Mouse (Mus musculus): Measurements from ENCODE around the gene Edem3.
"Not testable (repeated sequence)": the region's sequence is repeated elsewhere in the genome, so short reads cannot be mapped to it uniquely, and the experiment has no call there.

The Edem3 gene

DNA sequence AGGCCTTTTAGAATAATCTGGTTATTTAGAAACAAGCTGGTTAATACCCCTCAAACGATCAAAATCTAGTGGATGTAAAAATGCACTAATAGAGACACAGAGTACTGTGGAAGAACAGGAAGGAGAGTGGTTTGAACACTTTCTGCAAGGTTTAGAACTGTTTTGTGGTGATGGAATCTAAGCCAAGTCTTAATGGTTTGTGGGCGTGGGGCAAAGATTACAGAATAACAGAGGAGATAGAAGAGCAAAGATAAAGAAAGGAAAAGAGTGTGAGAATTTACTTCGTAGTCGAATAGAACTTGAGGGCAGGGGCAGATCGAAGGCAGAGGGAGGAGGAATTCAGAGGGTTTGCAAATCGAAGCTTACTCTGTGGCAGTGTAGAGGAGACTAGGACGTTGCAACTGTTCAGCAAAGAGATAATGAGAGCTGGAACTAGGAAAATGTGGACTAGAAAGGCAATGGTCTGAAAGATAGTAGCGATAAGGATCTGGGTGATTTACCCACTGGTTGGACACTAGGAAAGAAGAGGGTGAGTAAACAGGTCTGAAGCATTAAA, 1.7 kb upstream of the Edem3 start:
- DNase-seq = no peak

DNA sequence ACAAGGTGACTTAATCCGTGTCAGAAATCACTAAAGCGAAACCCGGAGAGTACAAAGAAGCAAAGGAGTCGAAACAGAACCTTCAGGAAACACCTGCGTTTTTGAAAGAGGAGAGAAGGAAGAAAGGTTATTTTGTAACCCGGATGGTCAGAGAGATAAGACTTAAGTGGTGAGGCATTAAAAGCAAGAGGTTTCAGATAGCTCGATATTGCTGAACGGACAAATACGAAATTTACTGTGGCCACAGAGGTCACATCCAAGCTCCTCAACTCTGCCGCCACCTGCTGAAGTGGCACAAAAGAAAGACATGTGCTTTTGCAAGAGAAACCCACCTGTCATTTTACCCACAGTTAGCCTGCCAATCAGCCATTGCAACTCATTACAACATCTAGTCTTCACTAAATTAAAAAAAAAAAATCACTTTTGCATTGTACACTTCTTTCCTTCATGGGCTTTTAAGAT, 1.1 kb upstream of the Edem3 start:
- DNase-seq = peak in 1 of 2 experiments; percentile 18

DNA sequence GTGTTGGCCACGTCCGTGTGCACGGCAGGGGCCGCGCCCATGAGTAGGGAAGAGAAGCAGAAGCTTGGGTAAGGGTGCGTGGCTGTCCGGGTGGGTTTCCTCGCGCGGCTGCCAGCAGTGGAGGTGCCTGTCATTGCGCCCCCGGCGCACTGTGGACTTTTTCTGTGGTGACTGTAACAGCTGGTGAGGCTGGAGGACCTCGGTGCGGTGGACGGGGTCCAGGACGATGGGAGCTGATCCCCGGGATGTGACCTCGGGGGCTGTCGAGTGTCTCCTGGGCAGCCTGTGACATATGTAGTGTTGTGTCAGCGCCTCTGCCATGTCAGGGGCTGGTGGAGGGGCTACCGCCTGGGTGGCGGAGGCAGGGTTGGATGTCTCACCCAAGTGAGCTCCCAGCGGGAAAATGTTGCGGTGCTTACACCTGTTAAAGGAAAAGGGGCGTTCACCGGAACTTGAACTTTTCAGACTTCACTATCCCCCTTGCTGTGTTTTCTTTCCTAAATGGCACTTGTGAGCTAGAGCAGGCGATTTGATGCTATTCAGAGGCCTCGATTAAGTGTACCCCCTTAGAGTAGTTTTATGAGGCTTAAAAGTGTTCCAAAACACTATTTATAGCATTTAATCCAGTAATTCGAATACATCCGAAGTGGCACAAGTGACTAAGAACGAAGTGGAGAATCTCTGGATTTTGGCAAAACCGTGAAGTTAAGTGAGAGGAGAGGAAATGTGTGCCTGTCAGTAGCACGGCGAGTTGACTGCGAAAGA, 671 bp downstream of the Edem3 start:
- DNase-seq = peak in 1 of 2 experiments; percentile 39

DNA sequence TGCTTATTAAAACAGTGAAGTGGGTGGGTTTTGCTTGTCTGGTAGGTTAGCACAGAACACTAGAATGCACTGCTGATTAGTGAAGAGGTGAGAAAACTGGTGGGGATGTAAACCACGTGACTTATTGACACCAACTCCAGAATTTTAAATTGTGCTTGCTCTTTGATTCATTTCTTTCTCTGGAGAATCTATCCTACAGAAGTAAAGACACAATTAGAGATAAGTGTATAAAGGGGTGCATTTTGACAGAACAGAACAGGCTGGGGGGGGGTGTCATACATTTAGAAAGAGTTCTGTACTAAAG, 1.2 kb downstream of the Edem3 start:
- DNase-seq = no peak

DNA sequence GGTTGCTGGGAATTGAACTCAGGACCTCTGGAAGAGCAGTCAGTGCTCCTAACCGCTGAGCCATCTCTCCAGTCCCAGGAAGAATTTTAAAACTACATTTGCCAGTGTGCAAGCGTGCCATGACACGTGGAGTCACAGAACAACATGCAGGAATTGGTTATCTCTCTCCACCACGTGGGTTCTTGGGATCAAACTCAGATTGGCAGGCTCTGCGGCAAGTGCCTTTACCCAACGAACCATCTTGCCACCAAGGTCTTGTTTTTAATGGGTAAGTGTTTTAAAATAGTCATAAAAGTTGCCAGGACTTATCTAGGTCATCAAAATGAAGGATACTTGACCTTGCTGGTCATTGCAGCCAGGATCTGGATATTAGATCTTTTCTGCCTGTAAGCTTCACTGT, 3.1 kb downstream of the Edem3 start:
- DNase-seq = no peak

DNA sequence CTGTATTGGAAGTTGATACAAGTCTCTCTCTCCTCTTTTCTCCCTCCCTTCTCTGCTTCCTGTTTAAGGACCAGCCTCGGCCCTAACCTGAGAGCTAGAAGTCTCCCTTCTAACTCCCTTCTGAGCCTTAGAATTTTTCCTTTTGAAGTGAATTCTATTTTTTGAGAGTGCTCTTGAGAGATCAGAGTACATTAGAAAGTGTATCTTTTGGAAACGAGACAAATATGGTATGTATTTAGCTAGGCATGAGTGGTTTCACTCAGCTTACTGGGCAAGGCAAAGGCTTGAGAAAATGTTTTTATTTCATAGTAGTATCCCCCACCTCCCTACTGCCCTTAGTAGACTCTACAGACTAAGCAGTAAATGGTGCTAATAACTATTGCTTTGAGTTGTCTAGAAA, 3.8 kb downstream of the Edem3 start:
- DNase-seq = no peak

DNA sequence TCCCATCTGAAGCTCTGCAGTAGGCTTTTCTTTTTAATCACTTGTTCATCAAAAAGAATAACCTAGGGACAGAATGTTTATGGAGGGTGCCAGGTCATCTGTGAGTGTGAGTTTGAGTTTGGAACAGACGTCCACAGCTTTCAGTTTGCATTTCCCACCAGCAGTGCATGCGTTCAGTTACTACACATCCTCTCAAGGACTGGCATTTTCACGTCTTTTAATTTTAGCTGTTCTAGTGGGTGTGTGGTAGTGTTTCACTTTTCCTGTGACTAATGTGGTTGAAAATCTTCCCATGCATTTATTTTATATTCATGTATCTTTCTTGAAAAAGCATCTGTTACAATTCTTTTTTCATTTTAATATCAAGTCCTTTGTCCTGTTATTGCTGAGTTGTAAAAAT, 9.1 kb downstream of the Edem3 start:
- no peak for DNase-seq

DNA sequence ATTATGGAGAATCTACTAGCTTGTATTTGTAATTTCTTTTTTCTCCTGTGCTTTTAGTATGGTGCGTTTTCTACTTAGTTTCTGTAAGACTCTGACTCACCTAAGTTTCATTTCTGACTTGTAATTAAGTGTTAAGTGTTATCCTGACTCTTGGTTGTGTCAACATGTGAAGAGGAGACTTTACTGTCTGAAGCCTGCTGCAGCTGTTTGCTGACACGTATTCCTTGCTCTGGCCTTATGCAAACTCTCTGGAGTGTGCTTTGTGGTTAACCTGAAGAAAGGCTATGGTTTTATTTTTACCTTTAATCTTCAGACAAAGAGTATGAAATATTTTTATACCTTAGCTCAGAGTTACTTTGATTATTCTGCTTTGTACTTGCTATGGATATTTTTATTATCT, 11.0 kb downstream of the Edem3 start:
- DNase-seq = peak in 1 of 2 experiments; percentile 21

DNA sequence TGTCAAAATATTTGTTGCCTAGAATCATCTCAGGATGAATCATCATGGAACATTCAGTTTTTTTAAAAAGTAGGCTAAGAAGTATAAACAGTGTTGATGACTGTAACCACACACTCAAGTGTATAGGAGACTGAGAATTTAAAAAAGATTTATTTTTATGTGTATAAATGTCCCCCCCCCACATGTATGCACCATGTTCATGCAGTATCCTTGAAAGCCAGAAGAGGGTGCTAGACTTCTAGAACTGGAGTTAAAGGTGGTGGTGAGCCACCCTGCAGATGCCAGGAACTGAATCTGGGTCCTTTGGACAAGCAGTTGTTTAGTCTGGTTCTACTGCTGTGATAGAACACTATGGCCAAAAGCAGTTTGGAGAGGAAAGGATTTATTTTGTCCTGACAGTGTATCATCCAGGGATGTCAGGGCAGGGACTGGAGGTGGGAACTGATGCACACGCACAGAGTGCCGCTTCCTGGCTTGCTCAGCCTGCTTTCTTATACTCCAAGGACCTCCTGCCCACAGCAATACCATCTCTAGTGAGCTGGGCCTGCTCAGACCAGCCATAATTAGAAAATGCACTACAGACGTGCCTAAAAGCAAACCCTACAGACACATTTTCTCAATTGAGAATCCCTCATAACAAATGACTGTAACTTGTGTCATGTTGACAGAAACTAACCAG, 11.9 kb downstream of the Edem3 start:
- DNase-seq = no peak

DNA sequence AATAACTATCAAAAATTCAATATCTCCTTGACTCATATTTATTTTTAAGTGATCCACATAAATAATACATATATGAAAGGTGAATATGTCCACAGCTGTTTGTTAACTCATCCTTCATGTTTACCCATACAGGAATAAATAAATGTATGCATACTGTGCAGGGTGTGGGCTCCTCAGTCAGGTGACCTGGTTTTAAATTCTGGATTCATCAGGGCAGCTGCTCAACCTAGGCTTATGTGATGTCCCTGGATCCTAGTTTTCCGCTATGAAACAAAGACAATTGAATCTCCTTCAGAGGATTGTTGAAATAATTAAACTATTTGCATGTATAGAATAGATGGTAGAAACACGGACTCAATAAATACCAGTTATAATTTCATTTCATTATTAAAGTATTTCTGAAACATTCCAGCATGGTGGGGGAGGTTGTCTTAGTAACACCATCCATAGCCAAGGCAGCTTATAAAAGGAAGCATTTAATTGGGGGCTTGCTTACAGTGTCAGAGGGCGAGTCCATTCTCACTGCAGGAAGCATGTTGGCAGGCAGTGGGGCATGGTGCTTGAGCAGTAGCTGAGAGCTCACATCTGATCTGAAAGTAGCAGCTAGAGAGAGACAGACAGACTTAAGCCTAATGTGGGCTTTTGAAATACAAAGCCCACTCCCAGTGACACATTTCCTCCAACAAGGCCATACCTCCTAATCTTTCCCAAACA, 14.2 kb downstream of the Edem3 start:
- no peak for DNase-seq

DNA sequence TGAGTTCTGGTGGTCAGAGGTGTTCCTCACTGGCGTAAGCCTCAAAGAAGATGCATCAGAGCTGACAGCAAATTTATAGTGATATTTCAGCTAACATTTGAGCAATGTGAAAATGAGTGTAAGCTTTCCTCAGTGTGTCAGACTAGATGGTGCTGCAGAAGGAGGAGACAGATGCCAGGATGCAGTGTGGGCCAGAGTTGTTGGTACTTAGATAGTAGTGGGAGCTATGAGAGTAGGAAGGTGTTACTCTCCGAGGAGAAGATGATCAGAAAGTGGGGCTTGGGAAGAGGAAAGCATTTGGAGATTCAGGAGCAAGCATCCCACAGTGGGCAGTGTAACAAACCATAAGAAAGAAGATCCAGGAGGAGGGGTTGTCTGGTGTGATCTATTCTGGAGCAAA, 22.4 kb downstream of the Edem3 start:
- DNase-seq = no peak

DNA sequence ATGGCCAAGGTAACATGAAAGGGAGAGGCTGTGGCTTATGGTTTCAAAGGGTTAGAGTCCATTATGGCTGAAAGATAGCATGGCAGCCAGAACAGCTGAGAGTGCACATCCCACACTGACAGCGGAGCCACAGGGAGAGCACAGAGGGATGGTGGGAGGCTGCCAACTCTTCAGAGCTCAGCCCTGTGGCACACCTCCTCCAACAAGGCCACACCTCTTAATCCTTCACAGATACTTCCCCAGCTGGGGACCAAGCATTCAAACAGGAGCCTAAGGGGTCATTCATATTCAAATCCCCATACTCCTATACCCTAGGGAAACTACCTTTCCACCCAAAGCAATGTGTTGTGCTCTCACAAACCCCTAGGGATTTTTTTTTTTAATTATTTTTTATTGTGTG, 23.4 kb downstream of the Edem3 start:
- no peak for DNase-seq

DNA sequence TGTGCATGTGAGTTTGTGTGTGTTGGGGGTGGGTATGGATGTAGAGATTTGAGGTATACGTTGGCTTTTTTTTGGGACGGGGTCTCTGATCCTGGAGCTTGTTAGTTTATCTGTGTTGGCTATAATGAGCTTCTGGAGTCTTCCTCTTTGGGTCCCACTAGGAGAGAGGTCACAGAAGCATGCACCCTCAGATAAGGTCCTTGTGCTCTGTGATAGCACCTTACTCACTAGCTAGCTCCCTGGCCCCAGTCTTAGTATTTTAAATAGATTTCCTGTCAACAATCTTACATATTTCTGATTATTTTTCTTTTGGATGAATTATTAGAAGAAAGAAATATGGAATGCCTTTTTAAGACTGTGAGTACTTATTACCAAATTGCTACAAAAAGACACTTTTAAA, 24.1 kb downstream of the Edem3 start:
- DNase-seq = no peak

DNA sequence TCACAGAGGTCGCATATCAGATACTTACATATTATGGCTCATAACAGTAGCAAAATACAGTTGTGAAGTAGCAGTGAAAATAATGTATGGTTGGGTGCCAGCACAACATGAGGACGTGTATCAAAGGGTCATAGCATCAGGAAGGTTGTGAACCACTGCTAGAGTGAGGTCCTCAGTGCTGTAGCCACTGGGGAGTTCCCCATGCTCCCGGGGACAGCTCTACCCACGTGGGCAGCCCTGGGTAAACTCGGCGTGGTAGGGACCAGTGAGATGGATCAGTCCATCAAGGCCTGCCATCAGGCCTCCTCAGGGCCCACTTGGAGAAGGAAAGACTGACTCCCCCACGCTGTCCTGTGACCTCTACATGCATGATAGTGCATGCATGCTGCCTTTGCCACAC, 26.3 kb downstream of the Edem3 start:
- DNase-seq = no peak

DNA sequence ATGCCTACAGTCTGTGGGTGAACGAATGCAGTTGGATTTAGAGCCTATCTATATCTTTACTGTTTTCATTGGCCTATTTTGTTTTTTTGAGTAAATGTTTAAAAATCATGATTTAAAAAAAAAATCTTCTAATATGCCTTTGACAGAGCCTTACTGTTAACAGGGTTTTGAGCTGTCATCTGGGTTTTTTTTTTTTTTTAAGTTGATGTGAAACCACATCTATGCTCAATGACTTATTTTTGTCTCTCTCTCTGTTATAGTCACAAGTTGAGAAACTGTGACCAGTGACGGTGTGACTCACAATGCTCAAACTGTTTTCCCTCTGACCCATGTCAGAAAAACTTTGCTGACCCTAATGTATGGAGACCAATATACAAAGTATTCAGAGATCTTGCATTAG, 28.2 kb downstream of the Edem3 start:
- DNase-seq = no peak

DNA sequence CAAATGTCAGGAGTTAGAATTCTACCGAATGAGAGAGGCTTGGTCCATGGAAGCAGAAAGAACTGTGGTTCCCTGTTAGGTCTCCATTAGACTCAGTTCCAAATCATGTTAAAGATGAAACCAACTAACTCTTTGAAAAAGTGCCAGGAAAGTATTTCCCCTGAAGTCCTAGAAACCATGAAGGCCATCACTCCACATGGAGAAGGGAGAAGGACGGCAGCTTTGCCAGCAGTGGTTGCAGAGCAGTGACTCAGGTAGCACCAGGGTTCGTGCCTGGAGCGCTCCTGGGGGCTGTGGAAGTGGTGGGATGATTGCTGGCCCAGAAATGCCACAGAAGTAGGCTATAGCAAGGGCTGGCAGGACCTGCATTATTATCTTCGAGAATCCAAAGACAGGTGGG, 31.2 kb downstream of the Edem3 start:
- DNase-seq = no peak

DNA sequence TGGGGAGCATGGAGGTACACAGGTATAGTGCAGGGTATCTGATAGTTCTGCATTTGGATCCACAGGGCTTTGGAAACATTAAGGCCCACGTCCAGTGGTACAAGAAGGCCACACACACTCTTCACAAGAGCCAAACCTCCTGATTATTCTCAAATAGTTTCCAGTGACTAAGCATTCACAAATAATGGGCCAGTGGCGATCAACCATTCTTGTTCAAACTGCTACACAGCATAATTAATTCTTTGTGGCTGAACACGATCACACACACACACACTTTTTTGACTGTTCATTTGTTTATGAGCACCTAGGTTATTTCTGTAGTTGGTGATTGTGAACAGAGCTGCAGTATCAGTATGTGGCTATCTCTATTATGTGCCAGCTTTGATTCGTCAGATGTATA, 34.0 kb downstream of the Edem3 start:
- DNase-seq = no peak

DNA sequence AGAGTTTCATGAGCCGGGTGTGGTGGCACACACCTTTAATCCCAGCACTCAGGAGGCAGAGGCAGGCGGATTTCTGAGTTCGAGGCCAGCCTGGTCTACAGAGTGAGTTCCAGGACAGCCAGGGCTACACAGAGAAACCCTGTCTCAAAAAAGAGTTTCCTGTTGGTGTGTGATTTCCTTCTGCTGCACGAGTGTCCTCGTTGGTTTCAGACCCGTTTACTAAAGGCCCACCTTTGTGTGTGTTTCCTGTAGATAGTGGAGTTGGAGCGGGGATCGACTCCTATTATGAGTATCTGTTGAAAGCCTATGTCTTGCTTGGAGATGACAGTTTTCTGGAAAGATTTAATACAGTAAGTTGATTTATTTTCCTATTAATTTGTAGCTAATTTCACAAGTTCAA, 36.9 kb downstream of the Edem3 start:
- DNase-seq = not testable (repeated sequence)

DNA sequence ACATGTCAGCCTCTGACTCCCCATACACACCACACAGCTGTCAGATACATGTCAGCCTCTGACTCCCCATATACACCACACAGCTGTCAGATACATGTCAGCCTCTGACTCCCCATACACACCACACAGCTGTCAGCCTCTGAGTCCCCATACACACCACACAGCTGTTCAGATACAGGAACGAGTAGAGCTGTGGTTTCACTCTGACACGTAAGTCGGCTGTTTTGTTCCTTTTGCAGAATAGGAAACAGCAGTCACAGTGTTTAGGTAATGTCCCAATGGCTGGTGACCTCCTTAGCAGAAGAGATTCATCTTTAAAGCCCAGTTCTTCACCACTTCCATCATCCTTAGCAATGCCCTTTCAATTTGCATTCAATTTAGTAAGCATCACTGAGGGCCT, 47.6 kb downstream of the Edem3 start:
- not testable (repeated sequence) for DNase-seq

DNA sequence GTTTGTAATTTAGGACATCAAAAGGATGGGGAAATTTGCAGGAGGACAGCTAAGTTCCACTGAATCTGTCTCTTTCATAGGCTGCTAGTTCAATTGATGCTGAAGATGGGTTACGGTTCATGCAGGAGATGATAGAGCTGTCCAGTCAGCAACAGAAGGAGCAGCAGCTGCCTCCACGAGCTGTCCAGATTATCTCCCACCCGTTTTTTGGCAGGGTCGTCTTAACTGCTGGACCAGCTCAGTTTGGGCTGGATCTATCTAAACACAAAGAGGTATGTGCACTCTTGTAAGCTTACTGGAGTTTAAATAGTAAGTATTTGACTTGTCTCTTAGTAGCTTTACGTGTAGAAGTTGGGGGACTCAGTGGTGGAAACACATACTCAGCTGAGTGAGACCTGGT, 52.1 kb downstream of the Edem3 start:
- DNase-seq = no peak

DNA sequence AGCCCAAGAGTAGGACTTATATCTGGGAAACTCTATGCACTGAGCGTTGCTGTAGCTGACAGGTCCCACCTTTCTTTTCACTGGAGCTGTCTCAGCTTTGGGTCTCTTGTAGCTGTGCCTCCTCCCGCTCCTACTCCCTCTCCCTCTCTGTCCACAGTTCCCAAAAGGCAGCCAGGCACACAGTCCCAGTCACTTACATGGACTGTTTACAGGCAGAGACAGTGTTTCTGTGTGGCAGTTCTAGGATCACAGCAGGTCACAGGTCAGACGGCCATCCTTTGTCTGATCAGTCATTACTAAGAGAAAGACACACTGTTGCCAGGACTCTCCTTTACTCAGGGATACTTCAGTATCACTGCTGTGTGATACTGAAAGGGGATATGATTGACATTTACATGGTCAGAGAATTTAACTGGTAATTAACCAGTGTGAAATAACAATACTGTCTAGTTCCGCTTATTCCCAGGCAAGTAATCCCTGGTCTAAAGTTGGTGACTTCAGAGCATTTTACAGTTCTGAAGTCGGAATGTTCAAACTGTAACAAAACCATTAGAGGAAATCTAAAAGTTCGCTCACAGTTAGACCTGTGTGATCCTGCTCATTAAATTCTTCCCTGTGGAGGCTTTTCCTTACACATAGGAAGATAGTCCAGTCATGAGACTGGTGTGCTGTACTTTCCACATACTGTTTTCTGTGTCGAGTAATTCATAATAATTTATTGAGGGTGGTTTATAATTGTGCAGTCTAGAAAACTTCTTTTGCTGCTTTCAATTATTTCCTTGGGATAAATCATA, 55.7 kb downstream of the Edem3 start:
- DNase-seq = no peak

DNA sequence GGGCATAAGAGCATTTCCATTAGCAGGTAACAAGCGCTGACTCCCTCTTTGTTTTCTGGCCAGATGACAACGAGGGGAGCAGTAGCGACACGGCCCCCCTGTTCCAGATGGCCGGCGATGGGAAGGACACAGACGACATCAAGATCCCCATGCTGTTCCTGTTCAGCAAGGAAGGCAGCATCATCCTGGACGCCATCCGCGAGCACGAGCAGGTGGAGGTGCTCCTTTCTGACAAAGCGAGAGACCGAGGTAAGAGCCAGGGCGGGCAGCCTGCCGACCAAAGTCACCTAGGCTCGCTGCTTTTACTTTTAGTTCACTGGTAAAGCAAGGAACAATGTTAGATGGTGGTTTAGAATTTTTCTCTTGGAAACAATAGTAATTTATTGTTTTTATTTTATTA, 56.3 kb downstream of the Edem3 start:
- no peak for DNase-seq

All from lung, adult 18-20 months (tissue).